Mouse (Mus musculus) large intestine, adult 2 months (tissue): ENCODE data around the gene Ccs. TPM values are rescaled to one million over a fixed set of nuclear protein-coding genes. Genes with fewer than 3 reads are reported as not detected.
"Not testable (repeated sequence)": the region's sequence is repeated elsewhere in the genome, so short reads cannot be mapped to it uniquely, and the experiment has no call there.

ENCODE experiments used
- DNase-seq: peaks from one replicate; pipeline ENCODE4 v3.0.0-alpha.2; 2012; ENCODE audit warnings: low read depth, low spot score
- WGBS: fragments of 180-500 bp; shearing (Covaris S2); methylation state at CpG from one replicate; pipeline ENCODE4 v1.1.7; 2018; 5-methylcytosine and 5-hydroxymethylcytosine counted together
- polyA plus RNA-seq: library from polyadenylated mRNA; depleted of rRNA; stranded (reverse); fragments of >200 nt; gene quantifications from 2 replicates; pipeline ENCODE4 v1.2.3, GENCODE M21; 2012

Ccs gene
- polyA plus RNA-seq, 1 experiment, result 42.6 TPM

- 12% methylated on average over 10 of the region's 10 CpGs for WGBS
- no peak for DNase-seq
These were observed 499 bp downstream of the Ccs start for GRCm38 (mm10) chr19:4838526-4839140.

GRCm38 (mm10) chr19:4837049-4837448 lies 2.1 kb downstream of the Ccs start:
- no peak for DNase-seq

GRCm38 (mm10) chr19:4836096-4836495 lies 3.0 kb downstream of the Ccs start:
- DNase-seq, result no peak
- 33% methylated on average over 2 of the region's 2 CpGs for WGBS

More at GRCm38 (mm10) chr19:4837049-4837448, 2.1 kb downstream of the Ccs start:
- WGBS, result 94% methylated on average over 6 of the region's 6 CpGs

- DNase-seq, result no peak
- WGBS, result 82% methylated on average over 8 of the region's 8 CpGs
These were observed 5.2 kb downstream of the Ccs start for GRCm38 (mm10) chr19:4833977-4834376.

GRCm38 (mm10) chr19:4829156-4829555 lies 10.0 kb downstream of the Ccs start:
- no peak for DNase-seq
- WGBS, result 21% methylated on average over 7 of the region's 7 CpGs

GRCm38 (mm10) chr19:4828444-4829114 lies 10.6 kb downstream of the Ccs start:
- DNase-seq, result no peak
- WGBS, result 35% methylated on average over 16 of the region's 16 CpGs

- WGBS, result 18% methylated on average over 5 of the region's 5 CpGs
- DNase-seq, result peak; percentile 93
These were observed 18.3 kb downstream of the Ccs start for GRCm38 (mm10) chr19:4820678-4821303.

GRCm38 (mm10) chr19:4817182-4817835 lies 21.8 kb downstream of the Ccs start:
- peak; percentile 84 for DNase-seq
- WGBS, result 22% methylated on average over 1 of the region's 1 CpGs

GRCm38 (mm10) chr19:4813015-4813414 lies 26.1 kb downstream of the Ccs start:
- no peak for DNase-seq
- 87% methylated on average over 6 of the region's 6 CpGs for WGBS

- DNase-seq, result not testable (repeated sequence)
- 66% methylated on average over 8 of the region's 8 CpGs for WGBS
These were observed 26.7 kb downstream of the Ccs start for GRCm38 (mm10) chr19:4812334-4812949.

GRCm38 (mm10) chr19:4811909-4812242 lies 27.3 kb downstream of the Ccs start:
- DNase-seq, result no peak

GRCm38 (mm10) chr19:4811063-4811908 lies 27.8 kb downstream of the Ccs start, which contains the start of the genes Gm21992 and Rbm14:
Gene Gm21992, minus strand, starts transcription at chr19:4811612.
Gene Rbm14, minus strand, starts transcription at chr19:4811634.
- under 1% methylated on average over 83 of the region's 83 CpGs for WGBS

More at GRCm38 (mm10) chr19:4811909-4812242, 27.3 kb downstream of the Ccs start:
- under 1% methylated on average over 12 of the region's 12 CpGs for WGBS

GRCm38 (mm10) chr19:4810746-4811062 lies 28.4 kb downstream of the Ccs start:
- DNase-seq, result no peak
- 0% methylated on average over 17 of the region's 17 CpGs for WGBS

More at GRCm38 (mm10) chr19:4811063-4811908, 27.8 kb downstream of the Ccs start, which contains the start of the genes Gm21992 and Rbm14:
- peak; percentile 98 for DNase-seq

- no peak for DNase-seq
- WGBS, result 0% methylated on average over 14 of the region's 14 CpGs
These were observed 28.8 kb downstream of the Ccs start for GRCm38 (mm10) chr19:4810309-4810708.

- 76% methylated on average over 10 of the region's 10 CpGs for WGBS
- DNase-seq, result no peak
These were observed 35.8 kb downstream of the Ccs start for GRCm38 (mm10) chr19:4803283-4803682.

GRCm38 (mm10) chr19:4802691-4803091 lies 36.4 kb downstream of the Ccs start:
- no peak for DNase-seq
- WGBS, result 97% methylated on average over 7 of the region's 7 CpGs

GRCm38 (mm10) chr19:4799083-4799482 lies 40.0 kb downstream of the Ccs start:
- DNase-seq, result no peak
- 83% methylated on average over 5 of the region's 5 CpGs for WGBS

- DNase-seq, result no peak
- WGBS, result 93% methylated on average over 2 of the region's 2 CpGs
These were observed 41.3 kb downstream of the Ccs start for GRCm38 (mm10) chr19:4797846-4798245.

GRCm38 (mm10) chr19:4795929-4796328 lies 43.2 kb downstream of the Ccs start:
- 47% methylated on average over 1 of the region's 1 CpGs for WGBS

More at GRCm38 (mm10) chr19:4795929-4796328, 43.2 kb downstream of the Ccs start:
- DNase-seq, result no peak
